Mouse (Mus musculus): ENCODE measurements around the gene Efcab1. TPM values are rescaled to one million over a fixed set of nuclear protein-coding genes. Genes with fewer than 3 reads are reported as not detected.

The Efcab1 gene
- polyA plus RNA-seq, 1 experiment from 2014 or later, result 0.15 TPM

DNA sequence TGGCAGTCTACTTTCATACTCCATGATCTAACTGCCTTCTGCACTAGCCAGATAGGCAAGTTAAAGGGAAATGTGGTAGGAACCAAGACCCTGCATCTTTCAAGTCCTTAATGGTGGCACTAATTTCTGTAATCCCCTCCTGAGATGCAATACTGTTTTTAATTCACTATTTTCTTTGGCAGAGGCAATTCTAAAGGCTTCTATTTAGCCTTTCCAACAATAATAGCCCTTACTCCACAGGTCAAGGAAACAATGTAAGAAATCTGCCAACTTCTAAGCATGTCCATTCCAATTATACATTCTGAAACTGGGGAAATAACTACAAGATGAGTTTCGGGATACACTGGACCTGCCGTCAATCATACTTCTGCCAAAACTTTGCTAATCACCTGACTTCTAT lies 72.8 kb downstream of the Efcab1 start:
- WGBS (ENCODE audit: insufficient replicate concordance), result 73% methylated on average over 2 of the region's 2 CpGs
- Histone ChIP-seq H3K27me3 (ENCODE audit: control insufficient read depth, insufficient read depth, low read depth, low read length) (no peaks in the 10 kb centered on the region), H3K36me3 (ENCODE audit: control insufficient read depth, insufficient read depth) (no peaks in the 10 kb centered on the region), H3K9ac (ENCODE audit: low read depth, low read length) (no peak overlapping the region), H3K9me3 (replicated peaks; ENCODE audit: control insufficient read depth, low read length) (no peaks in the 10 kb centered on the region), H3K27ac (ENCODE audit: low read length) (no peak overlapping the region), H3K4me2 (ENCODE audit: low read depth, low read length) (no peak overlapping the region), H3K4me3 (ENCODE audit: low read depth, low read length) (no peak overlapping the region), H3K4me1 (ENCODE audit: control insufficient read depth, low read depth, low read length) (no peaks in the 10 kb centered on the region)
- no peak for ATAC-seq (ENCODE audit: low read depth)

GRCm38 (mm10) chr16:14989614-14990268 lies 83.3 kb downstream of the Efcab1 start:
- no peak overlapping the region for H3K4me3 ChIP-seq (ENCODE audit: low read depth, low read length)
- H3K27ac ChIP-seq (ENCODE audit: low read length), result no peak overlapping the region
- H3K9me3 ChIP-seq (replicated peaks; ENCODE audit: control insufficient read depth, low read length), result no peaks in the 10 kb centered on the region
- no peak overlapping the region for H3K4me2 ChIP-seq (ENCODE audit: low read depth, low read length)
- ATAC-seq (ENCODE audit: low read depth), result no peak
- H3K4me1 ChIP-seq (ENCODE audit: control insufficient read depth, low read depth, low read length), result no peaks in the 10 kb centered on the region
- no peaks in the 10 kb centered on the region for H3K27me3 ChIP-seq (ENCODE audit: control insufficient read depth, insufficient read depth, low read depth, low read length)
- no peaks in the 10 kb centered on the region for H3K36me3 ChIP-seq (ENCODE audit: control insufficient read depth, insufficient read depth)
- H3K9ac ChIP-seq (ENCODE audit: low read depth, low read length), result no peak overlapping the region
- 49% methylated on average over 6 of the region's 6 CpGs for WGBS (ENCODE audit: insufficient replicate concordance)

DNA sequence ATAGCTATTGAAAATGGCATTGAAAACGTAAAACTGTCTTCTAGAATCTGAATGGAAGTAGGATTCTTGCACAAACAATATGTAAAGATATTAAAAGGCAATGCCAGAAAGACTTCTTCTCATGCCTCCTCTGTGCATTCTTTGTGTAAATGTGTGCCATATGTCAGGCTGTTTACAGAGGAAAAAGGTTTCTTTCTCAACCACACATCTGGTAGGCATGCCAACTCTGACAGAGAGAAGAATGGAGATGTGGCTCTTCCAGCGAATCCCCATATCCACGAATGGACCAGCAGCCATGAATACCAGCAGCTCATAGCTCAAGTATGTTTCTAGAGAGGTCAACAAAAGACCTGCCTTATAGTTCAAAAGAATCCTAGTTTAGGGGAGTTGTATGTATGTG lies 84.6 kb downstream of the Efcab1 start:
- no peak for ATAC-seq (ENCODE audit: low read depth)
- 47% methylated on average over 3 of the region's 3 CpGs for WGBS (ENCODE audit: insufficient replicate concordance)
- no peaks in the 10 kb centered on the region for H3K27me3 ChIP-seq (ENCODE audit: control insufficient read depth, insufficient read depth, low read depth, low read length)
- H3K36me3 ChIP-seq (ENCODE audit: control insufficient read depth, insufficient read depth), result no peaks in the 10 kb centered on the region
- H3K27ac ChIP-seq (ENCODE audit: low read length), result no peak overlapping the region
- no peak overlapping the region for H3K4me3 ChIP-seq (ENCODE audit: low read depth, low read length)
- H3K9ac ChIP-seq (ENCODE audit: low read depth, low read length), result no peak overlapping the region
- no peak overlapping the region for H3K4me2 ChIP-seq (ENCODE audit: low read depth, low read length)
- H3K4me1 ChIP-seq (ENCODE audit: control insufficient read depth, low read depth, low read length), result no peaks in the 10 kb centered on the region
- H3K9me3 ChIP-seq (replicated peaks; ENCODE audit: control insufficient read depth, low read length), result no peaks in the 10 kb centered on the region

DNA sequence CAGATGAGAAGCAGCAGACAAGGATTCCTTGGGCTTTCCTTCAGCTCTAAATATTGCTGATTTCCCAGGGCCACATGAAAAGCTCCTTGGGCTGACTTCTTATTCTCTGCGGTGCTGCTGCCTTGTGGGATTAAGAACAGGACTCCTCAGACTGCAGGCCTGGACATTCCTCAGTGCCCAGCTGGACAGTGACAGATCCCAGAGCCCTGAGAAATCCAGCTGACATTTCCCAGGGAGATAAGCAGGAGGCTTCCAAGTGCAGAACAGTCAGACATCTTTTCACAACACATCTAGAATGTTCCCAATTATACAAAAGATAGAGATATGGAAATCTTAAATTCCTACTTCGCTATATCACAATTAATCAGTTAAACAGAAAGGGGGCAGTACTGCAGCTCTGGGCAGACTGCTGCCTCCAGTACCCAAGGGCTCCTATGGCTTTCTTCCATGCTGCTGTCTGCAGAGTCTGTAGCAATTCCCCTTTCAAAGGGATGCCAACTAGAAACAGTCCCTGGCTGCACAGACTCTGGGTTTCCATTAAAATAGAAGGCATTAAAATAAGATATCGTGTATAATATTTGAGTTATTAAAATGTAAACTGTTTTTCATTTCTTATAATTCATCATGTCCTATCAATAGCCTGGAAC lies 86.2 kb downstream of the Efcab1 start:
- Histone ChIP-seq H3K4me2 (ENCODE audit: low read depth, low read length) (no peak overlapping the region), H3K9me3 (replicated peaks; ENCODE audit: control insufficient read depth, low read length) (no peaks in the 10 kb centered on the region), H3K4me3 (ENCODE audit: low read depth, low read length) (no peak overlapping the region), H3K27me3 (ENCODE audit: control insufficient read depth, insufficient read depth, low read depth, low read length) (no peaks in the 10 kb centered on the region), H3K27ac (ENCODE audit: low read length) (no peak overlapping the region), H3K36me3 (ENCODE audit: control insufficient read depth, insufficient read depth) (no peaks in the 10 kb centered on the region), H3K9ac (ENCODE audit: low read depth, low read length) (no peak overlapping the region), H3K4me1 (ENCODE audit: control insufficient read depth, low read depth, low read length) (no peaks in the 10 kb centered on the region)
- no peak for ATAC-seq (ENCODE audit: low read depth)
- 54% methylated on average over 3 of the region's 3 CpGs for WGBS (ENCODE audit: insufficient replicate concordance)

GRCm38 (mm10) chr16:15014724-15015123 lies 108.3 kb downstream of the Efcab1 start:
- no peak for ATAC-seq (ENCODE audit: low read depth)
- 49% methylated on average over 2 of the region's 2 CpGs for whole genome bisulfite sequencing (ENCODE audit: insufficient replicate concordance)
- no peak overlapping the region for H3K27ac ChIP-seq (ENCODE audit: low read length)
- no peak overlapping the region for H3K9ac ChIP-seq (ENCODE audit: low read depth, low read length)
- no peak overlapping the region for H3K4me2 ChIP-seq (ENCODE audit: low read depth, low read length)
- H3K4me1 ChIP-seq (ENCODE audit: control insufficient read depth, low read depth, low read length), result no peaks in the 10 kb centered on the region
- H3K9me3 ChIP-seq (replicated peaks; ENCODE audit: control insufficient read depth, low read length), result no peaks in the 10 kb centered on the region
- no peaks in the 10 kb centered on the region for H3K27me3 ChIP-seq (ENCODE audit: control insufficient read depth, insufficient read depth, low read depth, low read length)
- no peak overlapping the region for H3K4me3 ChIP-seq (ENCODE audit: low read depth, low read length)
- no peaks in the 10 kb centered on the region for H3K36me3 ChIP-seq (ENCODE audit: control insufficient read depth, insufficient read depth)

All from liver, embryonic 16.5 days (tissue).